Mouse (Mus musculus) bone marrow macrophage, adult 2 months (primary cell): Measurements from ENCODE around the gene Slc38a6.

Source experiments
- CTCF ChIP-seq: IDR thresholded peaks from 2 replicates; pipeline ENCODE4 v1.5.1; 2012; ENCODE audit warnings: low read depth, mild to moderate bottlenecking, low read length, moderate library complexity
- POLR2A ChIP-seq: IDR thresholded peaks from 2 replicates; pipeline ENCODE4 v1.6.1; 2012; ENCODE audit warnings: mild to moderate bottlenecking, low read depth, low read length, borderline replicate concordance

DNA sequence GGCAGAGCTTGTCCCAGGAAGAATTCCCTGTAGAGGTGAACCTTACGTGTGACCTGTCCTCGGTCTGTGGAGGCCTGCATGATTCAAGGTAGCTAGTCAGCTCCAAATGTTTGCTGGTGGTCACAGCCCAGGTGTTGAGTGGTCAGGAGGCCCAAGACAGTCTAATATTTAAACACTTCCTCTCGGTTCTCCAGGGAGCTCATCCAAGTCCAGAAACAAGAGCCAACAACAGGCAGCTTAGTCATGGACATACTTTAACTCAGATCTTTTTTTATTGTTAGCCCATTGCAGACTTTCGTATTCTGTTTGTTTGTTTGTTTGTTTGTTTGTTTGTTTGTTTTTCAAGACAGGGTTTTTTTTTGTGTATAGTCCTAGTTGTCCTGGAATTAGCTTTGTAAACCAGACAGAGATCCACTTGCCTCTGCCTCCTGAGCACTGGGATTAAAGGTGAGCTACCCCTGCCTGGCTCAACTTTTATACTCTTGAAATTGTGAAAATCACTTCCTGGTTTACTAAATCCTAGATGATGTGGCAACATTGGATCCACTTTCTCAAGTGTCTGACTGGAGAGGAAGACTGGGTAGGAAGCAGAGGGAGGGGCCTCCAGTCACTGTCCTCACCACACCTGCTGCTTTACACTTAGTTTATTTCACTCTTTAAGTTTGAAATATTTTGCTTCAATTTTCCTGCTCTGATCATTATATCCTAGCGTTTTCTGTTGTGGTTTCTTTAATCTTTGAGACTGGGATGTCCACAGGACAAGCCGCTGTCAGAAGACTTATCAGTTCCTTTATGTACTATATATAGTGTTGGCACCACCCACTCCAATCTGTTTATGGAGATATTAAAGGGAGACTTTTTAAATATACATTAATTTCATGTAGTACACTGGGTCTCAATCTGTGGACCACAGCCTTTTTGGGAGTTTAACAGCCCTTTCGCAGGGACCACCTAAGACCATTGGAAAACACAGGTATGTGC, 31.4 kb downstream of the Slc38a6 start:
- TF ChIP-seq POLR2A (no peak), CTCF (no peak)
